Mouse (Mus musculus) gonadal fat pad, adult 2 months (tissue): ENCODE measurements around the gene Tbce. TPM values are rescaled to one million over a fixed set of nuclear protein-coding genes. Genes with fewer than 3 reads are reported as not detected.
"Not testable (repeated sequence)": the region's sequence is repeated elsewhere in the genome, so short reads cannot be mapped to it uniquely, and the experiment has no call there.

Source experiments
- DNase-seq: peaks from one replicate; pipeline ENCODE4 v3.0.0-alpha.2; 2012; ENCODE audit warnings: low read depth
- polyA plus RNA-seq: library from polyadenylated mRNA; depleted of rRNA; stranded (reverse); fragments of >200 nt; gene quantifications from 2 replicates; pipeline ENCODE4 v1.2.3, GENCODE M21; 2012

Tbce gene
- polyA plus RNA-seq, 1 experiment, result 20.3 TPM

DNA sequence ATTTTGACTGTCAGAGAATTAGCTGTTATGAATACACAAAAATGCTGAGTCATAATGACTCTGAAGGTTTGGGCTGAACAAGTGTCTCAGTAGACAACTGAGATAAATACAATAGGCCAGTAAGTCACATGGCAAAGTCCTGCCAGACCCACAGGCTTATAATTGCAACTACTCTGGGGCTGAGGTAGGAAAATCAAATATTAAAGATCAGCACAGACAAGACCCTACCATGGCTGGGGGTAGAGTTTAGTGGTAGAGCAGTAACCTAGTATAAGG, 5.4 kb downstream of the Tbce start:
- DNase-seq, result no peak

DNA sequence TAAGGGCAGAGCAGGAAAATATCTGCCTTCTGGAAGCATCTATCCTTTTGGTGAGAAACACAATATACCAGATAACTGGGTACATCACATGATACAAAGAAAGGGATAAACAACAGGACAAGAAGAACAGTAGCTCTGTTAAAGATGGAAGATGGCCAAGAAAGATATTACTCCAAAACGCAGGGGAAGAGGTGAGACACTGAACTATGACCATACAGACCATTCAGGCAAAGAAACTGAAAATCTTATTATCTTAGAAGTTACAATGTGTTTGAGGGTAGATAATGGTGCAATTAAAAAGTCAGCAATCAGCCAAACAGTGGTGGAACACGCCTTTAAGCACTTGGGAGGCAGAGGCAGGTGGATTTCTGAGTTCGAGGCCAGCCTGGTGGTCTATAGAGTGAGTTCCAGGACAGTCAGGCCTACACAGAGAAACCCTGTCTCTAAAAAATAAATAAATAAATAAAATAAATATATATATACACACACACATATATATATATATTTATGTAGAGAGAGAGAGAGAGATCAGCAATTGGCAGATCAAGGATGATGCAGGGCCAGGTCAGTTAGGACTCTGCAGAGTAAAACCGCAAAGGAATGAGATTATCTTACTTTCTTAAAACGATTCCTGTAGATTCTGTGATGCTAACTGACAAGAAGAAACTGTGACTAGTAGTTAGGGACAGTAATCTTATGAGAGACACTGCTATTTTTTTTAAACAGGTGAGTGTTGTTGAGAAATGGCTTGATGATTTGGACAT, 5.9 kb downstream of the Tbce start:
- no peak for DNase-seq

DNA sequence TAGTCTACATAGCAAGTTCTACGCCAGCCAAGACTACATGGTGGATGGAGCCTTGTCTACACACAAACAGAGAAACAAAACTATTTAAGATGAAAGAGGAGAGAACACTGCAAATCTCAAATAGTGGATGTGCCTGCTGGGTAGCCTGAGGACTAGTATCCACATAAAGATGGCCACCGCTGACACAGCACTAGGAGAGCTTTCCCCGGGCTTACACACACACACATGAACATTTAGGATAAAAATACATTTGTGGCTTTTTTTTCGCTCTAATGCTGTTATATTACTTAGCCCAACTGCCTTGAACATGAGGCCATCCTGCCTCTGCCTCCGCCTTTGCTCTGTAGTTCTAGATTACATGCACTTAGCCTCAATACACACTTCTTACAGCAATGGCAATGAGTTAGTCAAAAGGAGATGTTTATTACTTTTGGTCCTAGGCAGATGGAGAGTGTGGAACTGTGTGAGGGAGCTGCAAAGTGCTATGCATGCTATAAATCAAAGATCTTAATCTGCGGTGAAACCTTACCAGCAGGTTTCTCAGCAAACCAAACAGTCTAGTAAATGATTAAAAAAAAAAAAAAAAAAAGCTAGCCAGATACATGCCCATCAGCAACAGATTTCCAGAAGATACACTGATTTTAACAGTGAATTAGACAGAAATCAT, 13.2 kb downstream of the Tbce start:
- no peak for DNase-seq

DNA sequence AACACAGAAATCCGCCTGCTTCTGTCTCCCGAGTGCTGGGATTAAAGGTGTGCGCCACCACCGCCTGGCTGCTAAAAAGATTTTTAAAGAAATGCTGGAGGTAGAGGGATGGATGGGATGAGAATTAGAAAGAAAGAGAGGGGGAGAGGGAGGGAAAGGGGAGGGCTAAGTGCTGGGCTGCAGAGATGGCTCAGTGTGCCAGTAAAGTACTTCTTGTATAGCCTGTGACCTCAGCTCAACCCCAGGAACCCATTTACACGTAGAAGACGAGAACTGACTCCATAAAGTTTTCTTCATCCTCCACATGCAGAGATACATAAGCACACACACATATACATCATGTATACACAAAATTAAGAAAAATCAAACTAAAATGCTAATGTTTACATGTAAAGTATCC, 13.9 kb downstream of the Tbce start:
- DNase-seq, result no peak

DNA sequence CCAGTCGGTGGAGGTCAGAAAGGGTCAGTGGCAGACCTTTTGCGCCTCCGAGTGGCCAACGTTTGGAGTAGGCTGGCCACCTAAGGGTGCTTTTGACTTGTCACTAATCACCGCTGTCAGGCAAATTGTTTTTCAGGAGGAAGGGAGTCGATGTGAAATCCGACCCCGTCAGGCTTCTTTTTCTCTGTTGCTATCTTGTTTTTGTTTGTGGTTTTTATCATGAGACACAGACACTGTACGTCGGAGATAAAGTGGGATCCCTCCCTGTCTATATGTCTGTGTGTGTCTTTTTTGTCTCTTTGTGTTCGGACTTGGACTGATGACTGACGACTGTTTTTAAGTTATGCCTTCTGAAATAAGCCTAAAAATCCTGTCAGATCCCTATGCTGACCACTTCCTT, 18.0 kb downstream of the Tbce start:
- DNase-seq, result not testable (repeated sequence)

DNA sequence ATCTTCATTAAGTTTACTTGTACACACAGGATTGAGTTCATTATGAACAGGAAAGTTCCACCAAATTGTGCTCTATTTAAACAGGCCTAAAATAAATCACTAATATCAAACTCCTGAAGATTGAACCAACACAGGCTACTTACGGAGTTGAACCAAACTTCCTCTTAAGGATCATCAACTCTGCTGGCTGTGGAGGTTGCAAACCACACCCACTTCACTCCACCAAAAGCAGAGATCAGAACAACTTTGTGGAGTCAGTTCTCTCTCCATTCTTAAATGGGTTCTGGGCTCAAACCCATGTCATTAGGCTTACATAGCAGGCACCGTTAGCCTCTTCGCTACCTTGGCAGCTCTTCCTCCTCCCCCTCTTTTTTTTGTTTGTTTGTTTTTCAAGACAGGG, 20.6 kb downstream of the Tbce start:
- no peak for DNase-seq

DNA sequence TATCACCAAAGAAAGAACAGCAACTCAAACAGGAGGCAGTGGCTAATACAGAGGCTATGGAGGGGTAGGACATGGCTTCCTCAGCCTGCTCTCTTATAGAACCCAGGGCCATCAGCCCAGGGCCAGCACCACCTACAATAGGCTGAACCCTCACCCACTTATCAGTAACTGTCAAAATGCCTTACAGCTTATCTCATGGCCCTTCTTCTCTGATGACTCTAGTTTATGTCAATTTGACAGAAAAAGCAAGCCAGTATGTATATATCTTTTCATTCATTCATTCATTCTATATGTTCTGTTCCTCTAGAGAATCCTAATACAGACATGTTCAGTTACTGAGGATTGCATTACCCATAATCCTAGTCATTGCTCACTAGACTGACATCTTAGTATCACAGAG, 21.2 kb downstream of the Tbce start:
- DNase-seq, result no peak

DNA sequence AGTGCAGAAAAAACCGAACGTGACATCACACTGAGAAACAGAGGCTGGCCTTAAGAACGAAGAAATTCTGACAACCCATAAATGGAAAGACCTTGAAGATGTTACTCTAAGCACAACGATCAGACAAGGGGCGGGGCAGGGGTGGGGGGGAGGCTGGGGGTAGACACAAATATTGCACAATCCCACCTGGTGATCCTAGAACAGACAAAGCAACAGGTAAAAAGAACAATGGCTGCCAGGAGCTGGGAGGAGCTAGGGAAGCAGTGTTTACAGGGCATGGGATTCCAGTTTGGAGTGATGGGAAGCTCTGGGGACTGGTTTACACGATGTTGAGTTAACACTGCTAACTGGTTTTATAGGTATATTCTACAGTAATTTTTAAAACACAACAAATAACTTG, 23.8 kb downstream of the Tbce start:
- no peak for DNase-seq

DNA sequence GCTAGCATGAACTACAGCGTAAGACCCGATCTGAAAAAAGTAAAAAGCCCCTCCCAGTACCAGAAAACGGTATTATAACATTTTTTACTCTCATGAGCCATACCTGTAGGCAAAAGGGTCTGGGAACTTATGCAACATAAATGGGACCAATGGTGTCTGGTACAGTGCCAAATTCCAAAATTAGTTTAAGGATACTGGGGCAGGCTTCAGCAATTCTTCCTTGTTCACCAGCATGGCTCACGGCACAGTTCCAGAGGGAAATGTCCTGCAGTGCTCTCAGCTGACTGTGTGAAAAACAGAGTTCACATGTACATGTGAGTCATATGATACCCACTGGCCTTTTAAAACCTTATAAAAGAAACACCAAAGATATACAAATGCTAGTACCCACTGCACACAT, 24.9 kb downstream of the Tbce start:
- DNase-seq, result no peak

DNA sequence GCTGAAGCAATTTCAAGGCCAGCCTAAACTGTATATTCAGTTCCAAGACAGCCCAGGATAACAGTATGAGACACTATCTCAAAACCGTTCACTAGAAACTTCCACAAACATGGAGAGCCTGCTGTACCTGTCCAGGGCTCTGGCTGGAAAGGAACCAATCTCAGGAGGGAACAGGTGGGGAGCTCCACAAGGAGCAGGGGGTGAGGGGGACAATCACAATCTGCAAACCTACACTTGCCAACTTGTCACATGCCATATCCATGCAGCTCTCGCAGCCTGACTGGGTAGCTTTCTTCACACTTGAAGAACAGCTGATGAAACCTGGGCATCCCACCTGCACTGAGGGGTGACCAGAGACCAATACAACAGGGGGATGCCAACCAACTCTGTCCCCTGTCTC, 25.4 kb downstream of the Tbce start:
- DNase-seq, result no peak

DNA sequence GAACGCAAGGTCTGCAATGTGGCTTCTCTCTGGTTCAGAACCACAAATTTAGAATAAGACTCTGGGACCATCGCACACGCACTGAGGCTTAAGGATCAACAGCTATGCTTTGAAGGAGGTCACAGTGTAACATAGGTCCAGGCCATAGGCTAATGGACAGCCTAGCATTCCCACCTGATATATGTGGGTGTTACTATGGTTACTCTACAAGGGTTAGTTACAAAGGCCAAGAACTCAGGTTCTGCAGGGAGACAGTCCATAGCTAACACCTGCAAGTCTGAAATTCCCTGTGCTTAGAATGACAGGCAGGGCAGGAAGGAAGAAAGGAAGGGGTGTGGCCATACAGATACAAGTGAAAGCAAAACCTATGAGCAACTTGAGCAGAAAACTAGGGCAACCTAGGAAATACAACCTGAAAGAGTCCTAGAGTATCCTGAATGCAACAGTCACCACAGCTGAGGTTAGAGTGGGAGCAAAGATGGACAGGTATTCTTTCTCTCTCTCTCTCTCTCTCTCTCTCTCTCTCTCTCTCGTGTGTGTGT, 27.9 kb downstream of the Tbce start:
- no peak for DNase-seq

DNA sequence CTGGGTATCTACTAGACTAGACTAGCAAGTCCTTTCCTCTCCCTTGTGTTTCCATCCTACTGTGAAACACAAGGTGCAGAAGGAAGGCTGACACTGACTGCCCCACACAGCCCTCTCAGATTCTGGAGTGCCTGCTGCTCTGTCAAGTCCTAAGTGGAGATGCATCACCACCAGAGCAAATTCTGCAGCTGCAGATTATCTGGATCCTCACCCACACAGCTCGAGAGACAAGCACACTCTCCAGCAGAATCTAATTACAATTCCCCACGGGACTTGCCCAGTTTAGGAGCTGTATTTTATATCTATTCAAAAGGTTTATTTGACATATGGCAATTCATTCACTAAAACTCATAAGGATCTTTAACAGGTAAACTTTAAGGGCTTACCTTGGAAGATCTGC, 33.4 kb downstream of the Tbce start:
- DNase-seq, result no peak

DNA sequence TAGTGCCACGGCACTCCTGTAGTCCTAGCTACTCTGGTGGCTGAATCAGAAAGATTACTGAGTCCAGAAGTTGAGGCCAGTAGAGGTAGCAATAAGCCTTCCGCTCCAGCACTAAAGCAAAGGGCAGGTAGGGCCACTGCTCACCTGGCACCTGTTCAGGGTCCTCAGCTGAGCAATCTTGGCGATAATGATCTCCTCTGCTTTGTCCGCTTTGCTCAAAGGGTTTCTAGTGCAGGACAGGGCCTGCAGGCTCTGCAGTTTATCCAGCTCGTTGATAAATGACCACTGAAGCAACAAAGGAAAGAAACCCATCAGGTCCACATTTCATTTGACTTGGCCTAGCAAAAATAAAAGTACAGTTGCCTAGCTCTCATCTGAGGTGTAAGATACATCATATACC, 34.4 kb downstream of the Tbce start:
- DNase-seq, result peak; percentile 73

DNA sequence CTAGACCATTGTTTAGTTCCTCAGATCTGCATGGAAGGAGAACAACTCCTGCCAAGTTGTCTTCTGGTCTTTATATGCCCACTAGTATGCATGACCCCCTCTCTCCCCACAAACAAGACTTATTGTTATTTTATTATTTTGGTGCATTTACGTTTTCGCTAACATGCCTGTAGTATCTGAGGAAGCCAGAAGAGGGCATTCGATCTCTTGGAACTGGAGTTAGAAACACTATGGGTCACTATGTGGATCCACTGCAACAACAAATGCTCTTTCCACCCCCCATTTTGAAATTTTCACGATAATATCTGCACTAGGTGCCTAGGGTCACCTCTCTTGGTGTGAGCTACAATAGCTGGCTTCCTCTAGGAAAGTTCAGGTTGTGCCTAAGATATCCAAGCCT, 35.4 kb downstream of the Tbce start:
- peak; percentile 44 for DNase-seq

DNA sequence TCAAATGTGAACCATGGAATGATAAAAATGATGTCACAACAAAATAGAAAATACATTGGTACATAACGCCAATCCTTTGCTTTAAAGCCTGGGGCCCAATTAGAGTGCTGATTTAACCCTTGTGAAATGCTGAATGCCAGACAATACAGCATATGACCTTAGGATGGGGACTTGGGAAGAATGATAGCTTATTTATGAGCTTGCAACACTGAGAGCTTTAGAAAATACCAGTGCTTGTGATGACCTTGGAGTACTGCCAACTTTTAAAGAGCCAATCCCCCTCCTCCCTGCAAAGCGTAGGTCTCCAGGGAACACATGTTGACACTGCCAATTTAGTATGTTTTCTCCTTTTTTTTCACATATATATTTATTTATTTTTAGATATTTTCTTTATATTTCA, 36.7 kb downstream of the Tbce start:
- peak; percentile 85 for DNase-seq

DNA sequence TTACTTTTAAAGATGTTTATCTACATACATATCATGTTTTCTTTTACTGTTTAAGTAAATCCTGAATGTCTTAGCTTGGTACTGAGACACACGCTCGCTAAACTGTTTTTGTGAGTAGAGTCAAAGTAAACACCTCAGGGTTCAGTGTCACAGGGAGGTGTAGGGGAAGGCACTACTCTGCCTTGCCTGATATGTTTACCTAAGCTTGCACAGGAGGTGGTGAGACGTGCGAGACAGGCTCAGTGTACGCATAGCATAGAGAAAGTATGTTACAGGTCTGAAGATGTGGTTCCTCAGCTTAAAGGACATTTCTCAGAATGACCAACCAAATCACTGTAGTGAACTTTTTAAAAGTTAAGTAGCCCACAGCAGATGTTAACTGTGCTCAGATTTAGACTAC, 42.0 kb downstream of the Tbce start:
- DNase-seq, result no peak

DNA sequence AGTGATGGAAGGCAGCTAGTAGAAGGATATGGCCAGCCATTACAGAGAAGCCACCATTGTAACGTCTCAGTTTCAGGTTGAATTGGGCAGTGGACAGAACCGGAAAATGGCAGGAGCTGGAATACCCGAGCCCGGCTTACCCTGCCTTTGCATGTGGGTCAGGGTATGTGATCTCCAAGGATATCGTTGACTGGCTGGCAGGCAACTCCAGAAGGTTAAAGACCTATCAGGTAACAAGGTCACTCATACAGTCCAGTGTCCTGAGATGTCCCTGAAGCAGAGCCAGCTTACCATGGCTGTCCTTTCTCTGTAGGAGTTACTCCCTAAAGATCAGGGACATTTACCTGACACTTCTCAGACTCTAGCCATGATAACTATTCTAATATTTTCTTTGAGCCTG, 44.4 kb downstream of the Tbce start:
- DNase-seq, result no peak

DNA sequence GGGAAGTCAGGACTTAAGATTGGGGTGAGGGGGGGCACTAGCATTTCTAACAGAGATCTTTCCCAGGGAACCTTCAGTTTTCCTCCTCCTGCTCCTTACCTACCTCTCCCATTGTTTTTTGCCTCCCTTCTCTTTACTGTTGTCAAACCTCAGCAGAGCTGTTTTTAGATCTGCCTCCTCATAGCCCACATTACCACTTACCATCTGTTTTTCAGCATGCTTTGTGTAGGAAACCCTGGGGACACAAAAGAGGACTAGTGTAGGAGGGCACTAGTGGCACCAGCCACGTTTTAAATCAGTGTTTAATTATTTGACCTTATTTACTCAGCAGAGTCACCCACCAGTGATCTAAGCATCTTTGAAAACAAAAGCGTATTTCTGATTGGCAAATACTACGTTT, 46.4 kb downstream of the Tbce start:
- no peak for DNase-seq

DNA sequence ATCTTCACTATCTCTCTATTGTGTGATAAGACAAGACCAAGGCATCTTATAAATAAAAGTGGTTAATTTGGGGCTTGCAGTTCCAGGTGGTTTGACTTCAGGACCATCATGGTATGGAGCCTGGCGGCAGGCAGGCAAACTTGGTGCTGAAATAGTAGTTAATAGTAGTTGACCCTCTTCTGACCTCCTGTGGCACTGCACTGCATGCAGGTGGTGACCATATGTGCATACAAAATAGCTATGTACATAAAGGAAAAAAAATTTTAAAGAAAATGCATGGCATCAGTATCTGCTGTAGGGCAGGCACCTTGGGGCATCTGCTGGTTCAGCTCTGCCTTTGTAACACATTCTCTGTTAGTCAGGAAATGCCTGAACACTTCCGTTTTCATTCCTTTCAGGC, 49.0 kb downstream of the Tbce start:
- DNase-seq, result no peak

DNA sequence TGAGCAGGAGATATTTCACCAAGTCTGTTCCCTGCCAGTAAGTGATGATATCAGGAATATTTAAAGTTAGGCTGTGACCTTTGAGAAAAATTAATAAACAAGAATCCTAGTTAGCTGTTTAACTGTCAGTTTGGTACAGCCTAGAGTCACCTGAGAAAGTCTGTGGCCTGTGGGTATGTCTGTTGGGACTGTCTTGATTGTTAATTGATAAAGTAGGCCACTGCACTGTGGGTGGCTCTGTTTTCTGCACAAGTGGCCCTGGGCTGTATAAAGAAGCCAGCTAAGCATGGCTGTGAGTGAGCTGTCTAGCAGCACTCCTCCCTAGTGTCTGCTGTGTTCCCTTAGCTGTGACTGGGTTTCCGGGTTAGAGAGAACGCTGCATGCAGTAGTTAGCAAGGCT, 50.3 kb downstream of the Tbce start:
- no peak for DNase-seq

DNA sequence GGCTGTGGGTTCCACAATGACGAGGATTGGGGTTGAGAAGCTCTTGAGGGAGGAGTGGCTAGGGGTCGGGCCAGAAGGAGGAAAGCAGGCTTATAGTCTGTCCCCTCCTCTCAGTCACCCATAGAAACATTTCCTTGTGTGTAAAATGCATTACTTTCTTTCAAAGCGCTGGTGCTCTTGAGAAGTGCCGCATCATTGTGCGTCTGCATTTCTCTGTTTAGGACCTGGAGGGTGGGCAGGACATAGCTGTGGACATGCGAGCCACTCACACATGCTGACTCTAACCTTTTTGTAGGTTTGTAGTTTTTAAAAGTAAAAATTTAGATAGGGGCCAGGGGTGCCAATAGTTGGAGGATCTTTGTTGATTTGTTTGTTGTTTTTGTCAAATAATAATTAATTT, 55.9 kb downstream of the Tbce start:
- DNase-seq, result no peak

DNA sequence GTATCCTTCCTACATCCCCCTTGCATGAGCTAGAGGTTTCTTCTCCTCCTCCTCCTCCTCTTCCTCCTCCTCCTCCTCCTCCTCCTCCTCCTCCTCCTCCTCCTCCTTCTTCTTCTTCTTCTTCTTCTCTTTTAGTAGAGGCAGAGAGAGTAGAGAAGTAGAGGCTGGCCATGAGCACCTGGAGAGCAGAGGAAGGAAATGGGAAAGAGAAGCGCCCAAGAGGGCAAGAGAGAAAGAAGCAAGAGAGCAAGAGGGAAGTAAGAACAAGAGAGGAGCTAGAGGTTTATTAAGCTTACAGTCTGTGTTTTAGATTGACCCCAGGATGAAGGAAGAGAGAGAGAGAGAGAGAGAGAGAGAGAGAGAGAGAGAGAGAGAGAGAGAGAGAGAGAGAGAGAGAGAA, 57.6 kb downstream of the Tbce start:
- not testable (repeated sequence) for DNase-seq

DNA sequence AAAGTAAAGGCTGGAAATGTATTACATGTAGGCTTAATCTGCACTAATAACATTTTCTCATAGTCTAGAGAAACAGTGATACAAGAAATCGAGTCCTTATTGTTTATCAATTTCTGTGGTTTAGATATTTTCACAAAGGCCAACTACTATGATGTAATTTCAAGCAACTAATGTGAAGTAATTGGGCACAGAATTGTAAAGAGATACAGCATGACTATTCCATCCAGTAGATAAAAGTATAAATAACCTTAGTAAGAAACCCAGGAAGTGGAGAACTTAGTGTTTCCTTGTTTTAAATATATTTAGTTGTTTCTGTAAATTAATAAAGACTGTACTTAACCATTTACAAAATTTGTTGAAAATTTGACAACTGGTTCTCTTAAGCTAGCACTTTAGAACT, 69.6 kb downstream of the Tbce start:
- DNase-seq, result no peak

DNA sequence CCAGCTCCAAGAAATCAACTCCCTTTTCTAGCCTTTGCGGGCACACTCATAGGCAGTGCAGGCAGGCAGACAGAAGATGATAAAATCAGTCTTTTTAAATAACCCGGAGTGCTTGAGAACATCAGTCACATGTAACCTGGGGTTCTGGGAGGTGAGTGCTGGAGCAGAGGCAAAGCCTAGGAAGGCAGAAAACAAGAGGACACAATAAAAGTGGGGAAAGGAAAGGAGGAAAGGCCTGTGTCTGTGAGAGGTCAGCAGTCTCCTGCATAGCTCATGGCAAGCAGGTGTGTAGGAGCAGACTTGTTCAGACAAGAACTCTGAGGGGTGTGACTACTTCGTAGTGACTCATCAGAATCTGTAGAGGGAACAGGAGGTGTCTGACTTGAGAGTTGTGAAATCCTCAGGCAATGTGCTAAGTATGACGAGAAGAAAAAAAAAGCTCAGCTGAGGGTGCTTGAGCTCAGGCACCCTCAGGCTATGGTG, 70.8 kb downstream of the Tbce start:
- DNase-seq, result peak; percentile 98
